Mouse (Mus musculus): ENCODE results near the gene Tbrg4.

The Tbrg4 gene

DNA sequence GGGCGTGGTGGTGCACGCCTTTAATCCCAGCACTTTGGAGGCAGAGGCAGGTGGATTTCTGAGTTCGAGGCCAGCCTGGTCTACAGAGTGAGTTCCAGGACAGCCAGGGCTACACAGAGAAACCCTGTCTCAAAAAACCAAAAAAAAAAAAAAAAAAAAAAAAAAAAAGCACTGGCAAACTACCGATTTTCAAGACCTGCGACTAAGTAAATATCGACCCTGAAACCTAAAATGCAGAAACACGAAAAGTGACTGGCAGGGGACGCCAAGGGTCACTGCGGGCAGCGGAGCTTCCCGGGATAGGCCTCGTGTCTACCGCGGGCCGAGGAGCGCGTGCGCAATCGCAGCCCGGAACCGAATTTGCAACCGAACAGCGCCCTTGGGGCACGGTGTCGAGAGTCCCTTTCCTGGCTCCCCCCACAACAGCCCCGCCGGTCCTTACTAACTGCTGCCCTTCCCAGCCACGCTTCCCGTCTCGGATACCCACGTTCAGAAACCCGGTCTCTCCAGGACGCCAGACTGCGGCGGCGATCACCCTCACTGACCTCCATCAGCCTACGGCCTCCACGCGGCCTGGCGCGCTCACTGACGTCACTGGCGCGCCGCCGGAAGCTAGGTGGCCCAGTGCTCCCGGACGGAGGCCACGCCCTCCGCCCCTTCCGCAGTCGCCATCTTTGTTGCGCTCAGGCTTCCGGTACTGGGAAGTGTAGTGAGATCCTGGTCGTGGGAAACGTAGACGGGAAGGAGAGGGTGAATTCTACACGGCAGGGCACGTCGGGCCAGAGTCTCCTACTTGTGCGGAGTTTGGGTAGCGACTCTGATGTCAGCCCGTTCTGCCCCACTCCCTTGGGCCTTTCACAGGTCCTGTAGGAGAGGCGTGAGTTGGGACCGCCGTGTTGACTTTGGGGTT, at the start of gene Tbrg4:
Gene Tbrg4 (minus strand): TSS at position 590 of the 910 bp plus-strand sequence.
- in situ Hi-C loops (cut with MboI; ENCODE audit: low pct_unique_long_range_greater_than_20kb in 1 of 2, low sequenced_read_pairs in 2 of 2, unreplicated experiment in 1 of 2), result no loop called here

DNA sequence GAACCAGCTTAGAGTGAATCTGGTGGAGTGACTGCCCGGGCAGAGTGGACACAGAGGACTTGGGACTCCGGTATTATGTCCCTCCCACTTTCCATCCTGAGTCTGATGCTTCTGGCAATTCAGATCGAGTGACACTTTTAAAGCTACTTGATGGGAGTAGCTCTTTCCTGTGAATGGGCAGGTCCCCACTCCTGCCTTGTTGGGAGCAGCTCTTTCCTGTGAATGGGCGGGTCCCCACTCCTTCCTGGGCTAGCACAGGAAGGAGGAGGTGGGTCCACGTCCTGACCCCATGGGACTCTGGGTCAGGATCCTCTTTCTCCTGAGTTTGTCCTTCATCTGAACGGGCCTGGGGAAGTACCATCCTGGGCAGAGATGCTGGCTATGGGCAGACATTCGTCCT, 49.5 kb upstream of the Tbrg4 start:
- in situ Hi-C loops (cut with MboI; ENCODE audit: low pct_unique_long_range_greater_than_20kb in 1 of 2, low sequenced_read_pairs in 2 of 2, unreplicated experiment in 1 of 2), result loop anchor here in 1 of 2 experiments (5.0 kb wide), 1 partner anchor 92 kb away; no protein-coding TSS in a partner anchor

DNA sequence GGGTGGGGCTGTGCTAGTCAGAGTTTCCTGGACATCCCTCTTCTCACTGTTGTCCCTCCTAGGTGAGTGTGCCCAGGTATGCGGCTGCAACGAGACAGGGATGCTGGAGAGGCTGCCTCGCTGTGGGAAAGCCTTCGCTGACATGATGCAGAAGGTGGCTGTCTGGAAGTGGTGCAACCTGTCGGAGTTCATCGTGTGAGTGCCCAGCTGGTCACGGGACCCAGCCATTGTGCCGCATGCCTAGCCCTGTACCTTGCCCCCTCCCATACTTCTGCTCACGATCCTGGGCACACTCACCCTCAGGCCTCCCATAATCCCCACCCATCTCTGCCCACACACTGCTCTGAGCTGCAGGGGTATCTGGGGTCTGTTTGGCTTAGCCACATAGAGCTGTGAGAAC, 48.8 kb upstream of the Tbrg4 start:
- in situ Hi-C loops (cut with MboI; ENCODE audit: low pct_unique_long_range_greater_than_20kb in 1 of 2, low sequenced_read_pairs in 2 of 2, unreplicated experiment in 1 of 2), result loop anchor here in 1 of 2 experiments (5.0 kb wide), 1 partner anchor 93 kb away; no protein-coding TSS in a partner anchor

DNA sequence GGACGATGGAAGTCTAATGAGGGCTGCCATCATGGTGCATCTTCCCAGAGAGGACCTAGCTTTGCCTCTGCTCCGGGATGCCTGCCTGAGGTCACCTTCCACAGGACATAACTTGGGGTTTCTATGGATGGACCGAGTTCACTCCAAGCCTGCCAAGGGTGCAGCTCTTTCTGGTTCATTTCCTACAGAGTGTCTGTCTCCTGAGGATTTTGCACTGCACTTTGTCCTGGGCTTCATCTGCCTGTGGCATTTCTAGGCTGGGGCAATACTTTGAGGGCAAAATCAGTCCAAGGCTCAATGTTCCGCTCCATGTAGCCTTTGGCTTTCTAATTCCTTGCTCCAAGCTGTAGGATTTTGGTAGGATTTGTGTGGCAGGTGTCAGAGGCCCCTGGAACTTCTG, 45.0 kb upstream of the Tbrg4 start:
- in situ Hi-C loops (cut with MboI; ENCODE audit: low pct_unique_long_range_greater_than_20kb in 1 of 2, low sequenced_read_pairs in 2 of 2, unreplicated experiment in 1 of 2), result no loop called here

DNA sequence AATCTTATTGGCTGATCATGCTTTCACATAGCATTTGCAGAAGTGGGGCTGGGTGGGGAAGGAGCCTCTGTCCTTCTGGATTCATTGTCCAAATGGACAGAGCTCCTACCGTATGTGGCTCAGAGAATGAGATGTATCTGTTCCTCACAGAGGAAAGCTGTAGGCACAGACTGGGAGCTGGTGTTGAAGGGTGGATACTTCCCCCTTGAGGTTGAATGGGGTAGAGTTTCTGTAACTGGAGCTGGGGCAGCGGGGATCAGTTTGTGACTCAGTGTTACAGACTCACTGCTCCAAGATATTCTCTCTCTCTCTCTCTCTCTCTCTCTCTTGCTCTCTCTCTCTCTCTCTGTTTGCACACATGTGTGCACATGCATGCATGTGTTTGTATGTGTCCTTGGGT, 44.2 kb upstream of the Tbrg4 start:
- in situ Hi-C loops (cut with MboI; ENCODE audit: low pct_unique_long_range_greater_than_20kb in 1 of 2, low sequenced_read_pairs in 2 of 2, unreplicated experiment in 1 of 2), result no loop called here

DNA sequence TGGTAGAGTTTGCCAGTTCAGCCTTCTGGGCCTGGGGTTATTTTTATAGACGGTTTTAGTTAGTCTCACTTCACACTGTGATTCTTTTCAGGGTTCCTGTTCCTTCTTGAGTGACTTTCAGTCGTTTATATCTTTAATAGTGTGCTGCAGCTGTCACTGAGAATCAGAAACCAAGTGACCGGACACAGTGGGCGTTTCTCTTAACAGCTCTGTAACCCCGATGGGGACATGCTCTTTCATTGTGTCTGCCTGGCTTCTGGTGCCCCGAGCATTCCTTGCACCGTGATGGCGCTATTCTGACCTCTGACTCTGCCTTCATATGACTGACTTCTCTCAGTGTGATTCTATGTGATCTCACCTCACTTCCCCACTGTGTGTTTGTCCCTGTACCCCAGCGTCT, 43.2 kb upstream of the Tbrg4 start:
- in situ Hi-C loops (cut with MboI; ENCODE audit: low pct_unique_long_range_greater_than_20kb in 1 of 2, low sequenced_read_pairs in 2 of 2, unreplicated experiment in 1 of 2), result loop anchor here in 1 of 2 experiments (10.0 kb wide), 1 partner anchor 486 kb away; no protein-coding TSS in a partner anchor

DNA sequence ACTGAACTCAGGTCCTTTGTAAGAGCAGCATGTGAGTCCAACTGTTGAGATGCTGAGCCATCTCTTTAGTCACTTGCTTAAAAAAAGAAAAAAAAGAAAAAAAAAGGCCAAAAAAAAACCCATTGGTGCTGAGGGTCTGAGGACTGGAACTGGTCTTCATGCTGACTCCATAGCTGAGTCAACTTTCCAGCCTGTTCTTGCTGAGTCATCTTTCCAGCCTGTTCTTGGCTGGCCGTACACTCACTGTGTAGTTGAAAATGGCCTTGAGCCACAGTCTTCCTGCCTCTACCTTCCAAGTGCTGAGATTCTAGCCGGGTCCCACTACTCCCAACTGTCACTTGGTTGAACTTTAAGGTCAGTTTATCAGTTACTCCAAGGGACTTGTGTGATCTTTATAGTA, 40.8 kb upstream of the Tbrg4 start:
- in situ Hi-C loops (cut with MboI; ENCODE audit: low pct_unique_long_range_greater_than_20kb in 1 of 2, low sequenced_read_pairs in 2 of 2, unreplicated experiment in 1 of 2), result loop anchor here in 1 of 2 experiments (10.0 kb wide), 1 partner anchor 488 kb away; no protein-coding TSS in a partner anchor

DNA sequence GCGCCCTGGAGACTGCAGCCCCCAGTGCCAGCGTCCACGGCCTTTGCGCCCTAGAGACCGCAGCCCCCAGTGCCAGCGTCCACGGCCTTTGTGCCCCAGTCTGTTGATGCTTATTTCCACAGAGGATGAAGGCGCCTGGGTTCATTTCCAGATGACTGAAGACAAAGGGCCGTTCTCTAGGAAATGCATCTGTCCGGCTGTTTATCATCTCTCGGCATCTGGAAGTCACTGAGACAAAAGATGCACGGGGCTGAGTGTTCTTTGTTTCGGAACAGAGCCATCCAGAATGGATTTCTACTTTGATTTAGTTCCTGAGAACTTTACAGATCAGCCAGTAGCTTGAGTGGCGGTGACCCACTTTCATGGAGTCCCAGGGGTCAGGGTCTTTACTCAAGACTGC, 35.3 kb upstream of the Tbrg4 start:
- in situ Hi-C loops (cut with MboI; ENCODE audit: low pct_unique_long_range_greater_than_20kb in 1 of 2, low sequenced_read_pairs in 2 of 2, unreplicated experiment in 1 of 2), result loop anchor here in 1 of 2 experiments (10.0 kb wide), 1 partner anchor 494 kb away; no protein-coding TSS in a partner anchor

DNA sequence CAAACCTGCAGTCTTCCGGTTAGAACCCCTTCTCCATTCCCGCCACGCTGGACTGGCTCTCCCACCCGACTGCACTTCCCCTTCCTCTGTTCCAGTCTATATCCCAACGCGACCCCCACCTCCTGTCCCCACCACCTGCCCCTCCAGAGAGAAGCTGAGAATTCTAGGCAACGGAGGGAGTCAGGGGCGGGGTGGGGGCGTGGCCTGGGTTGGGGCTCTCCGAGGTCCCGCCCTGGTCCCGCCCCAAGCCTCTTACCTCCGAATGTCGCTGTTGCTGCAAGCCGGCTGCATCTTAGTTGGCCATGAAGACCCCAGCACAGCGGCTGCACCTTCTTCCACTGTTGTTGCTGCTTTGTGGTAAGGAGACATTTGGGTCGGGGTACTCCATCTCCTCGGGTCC, 32.4 kb upstream of the Tbrg4 start, which contains the start of gene Ramp3:
Gene Ramp3 (plus strand): TSS at position 251 of the 400 bp plus-strand sequence.
- in situ Hi-C loops (cut with MboI; ENCODE audit: low pct_unique_long_range_greater_than_20kb in 1 of 2, low sequenced_read_pairs in 2 of 2, unreplicated experiment in 1 of 2), result loop anchor here in 1 of 2 experiments (10.0 kb wide), 2 partner anchors 107 to 497 kb away; no protein-coding TSS in a partner anchor

DNA sequence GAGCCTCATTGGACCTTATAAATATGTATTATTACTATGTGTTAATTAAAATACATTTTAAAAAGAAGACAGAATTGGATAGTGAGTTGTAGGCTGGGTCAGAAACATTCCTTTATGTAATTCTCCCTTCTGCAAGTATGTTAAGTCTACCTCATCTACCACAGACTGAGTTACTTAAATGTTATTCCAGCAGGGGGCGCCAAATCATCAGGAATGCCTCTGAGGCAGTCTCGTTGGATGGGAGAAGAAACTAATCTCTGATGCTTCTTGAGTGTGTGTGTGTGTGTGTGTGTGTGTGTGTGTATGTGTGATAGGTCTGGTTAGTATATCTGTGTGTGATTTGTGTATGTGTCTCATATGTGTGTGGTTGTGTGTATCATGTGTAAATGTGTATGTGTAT, 29.0 kb upstream of the Tbrg4 start:
- in situ Hi-C loops (cut with MboI; ENCODE audit: low pct_unique_long_range_greater_than_20kb in 1 of 2, low sequenced_read_pairs in 2 of 2, unreplicated experiment in 1 of 2), result loop anchor here in 1 of 2 experiments (10.0 kb wide), 2 partner anchors 110 to 500 kb away; no protein-coding TSS in a partner anchor

DNA sequence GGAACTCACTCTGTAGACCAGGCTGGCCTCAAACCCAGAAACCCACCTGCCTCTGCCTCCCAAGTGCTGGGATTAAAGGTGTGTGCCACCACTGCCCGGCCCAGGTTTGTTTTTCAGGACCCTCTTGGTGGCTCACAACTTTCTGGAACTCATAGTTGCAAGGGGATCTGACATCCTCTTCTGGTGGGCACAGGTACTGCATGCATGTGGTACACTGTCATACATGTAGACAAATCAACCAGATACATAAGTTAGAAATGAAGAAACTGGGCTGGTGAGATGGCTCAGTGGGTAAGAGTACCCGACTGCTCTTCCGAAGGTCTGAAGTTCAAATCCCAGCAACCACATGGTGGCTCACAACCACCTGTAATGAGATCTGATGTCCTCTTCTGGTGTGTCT, 27.1 kb upstream of the Tbrg4 start:
- in situ Hi-C loops (cut with MboI; ENCODE audit: low pct_unique_long_range_greater_than_20kb in 1 of 2, low sequenced_read_pairs in 2 of 2, unreplicated experiment in 1 of 2), result loop anchor here in 1 of 2 experiments (10.0 kb wide), 2 partner anchors 112 to 502 kb away; no protein-coding TSS in a partner anchor

DNA sequence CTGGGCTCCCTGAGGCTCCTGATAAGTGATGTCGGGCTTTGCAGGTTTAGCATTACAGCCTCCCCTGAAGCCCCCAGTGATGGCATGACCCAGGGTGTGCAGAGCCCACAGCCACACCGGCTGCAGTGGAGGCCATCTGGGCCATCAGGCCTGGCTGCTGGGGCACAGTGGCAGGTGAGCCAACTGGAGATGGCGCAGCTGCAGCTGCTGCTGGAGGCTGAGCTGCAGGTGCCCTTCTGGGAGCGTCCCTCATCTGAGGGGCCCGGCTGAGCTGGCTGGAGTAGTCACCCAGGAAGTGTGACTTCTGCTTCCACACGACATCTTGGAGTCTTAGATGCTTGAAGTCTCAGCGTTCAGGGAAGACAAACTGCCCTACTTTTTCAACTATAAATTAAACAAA, 24.7 kb upstream of the Tbrg4 start:
- in situ Hi-C loops (cut with MboI; ENCODE audit: low pct_unique_long_range_greater_than_20kb in 1 of 2, low sequenced_read_pairs in 2 of 2, unreplicated experiment in 1 of 2), result loop anchor here in 1 of 2 experiments (10.0 kb wide), 2 partner anchors 114 to 504 kb away; no protein-coding TSS in a partner anchor

DNA sequence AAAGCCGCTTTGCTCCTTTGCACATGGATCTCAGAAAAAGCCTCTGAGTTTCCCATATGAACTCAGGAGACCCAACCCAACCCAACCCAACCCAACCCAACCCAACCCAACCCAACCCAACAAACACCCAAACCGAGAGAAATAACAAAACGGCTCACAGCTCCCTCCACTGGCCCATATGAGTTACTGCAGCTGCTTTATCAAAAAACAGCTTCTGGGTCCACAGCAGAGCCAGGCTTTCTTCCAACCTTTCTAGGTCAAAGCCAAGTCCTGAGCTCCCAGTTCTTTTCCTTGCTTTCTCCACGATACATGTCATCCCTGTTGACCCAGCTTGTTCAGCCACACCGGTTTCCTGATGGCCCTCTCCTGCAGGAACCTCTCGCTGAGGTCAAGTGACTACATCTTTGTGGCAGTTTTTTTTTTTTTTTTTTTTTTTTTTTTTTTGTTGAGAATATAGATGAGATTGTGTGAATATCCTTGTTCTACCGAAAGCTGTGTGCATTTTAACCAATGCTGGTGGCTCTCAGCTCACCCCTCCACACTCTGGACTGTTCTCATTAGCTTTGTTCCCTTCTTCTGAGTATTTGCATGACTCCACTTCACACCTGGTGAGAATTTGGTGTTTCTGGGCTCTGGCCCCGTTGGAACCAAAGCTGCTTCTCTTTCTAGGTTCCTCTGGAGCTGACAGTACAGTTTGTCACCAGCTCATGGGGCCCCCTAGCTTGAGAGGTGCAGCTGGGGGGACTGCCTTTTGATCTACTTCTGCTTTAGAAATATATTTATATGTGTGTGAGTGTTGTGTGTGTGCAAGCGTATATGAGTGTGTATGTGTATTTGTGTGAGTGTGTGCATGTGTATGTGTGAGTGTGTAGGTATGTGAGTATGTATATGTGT, 22.2 kb upstream of the Tbrg4 start:
- in situ Hi-C loops (cut with MboI; ENCODE audit: low pct_unique_long_range_greater_than_20kb in 1 of 2, low sequenced_read_pairs in 2 of 2, unreplicated experiment in 1 of 2), result no loop called here

DNA sequence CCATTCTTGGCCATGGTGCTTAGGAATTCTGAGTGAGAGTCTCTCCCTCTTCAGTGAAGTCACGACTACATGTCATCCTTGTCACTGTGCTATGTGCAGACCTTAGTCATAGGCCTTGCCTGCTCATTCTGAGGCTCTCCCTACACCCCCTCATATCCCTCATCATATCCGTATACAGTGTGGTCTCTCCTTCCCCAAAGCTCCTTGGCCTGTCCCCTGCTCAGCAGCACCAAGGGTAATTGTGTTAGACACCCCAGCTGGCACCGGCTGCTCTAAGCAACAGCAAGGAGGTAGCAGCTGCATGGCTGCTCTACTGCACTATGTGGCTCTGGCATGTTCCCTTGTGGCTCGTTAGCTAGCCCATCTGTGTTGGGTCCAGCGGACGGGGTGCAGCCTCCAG, 18.7 kb upstream of the Tbrg4 start:
- in situ Hi-C loops (cut with MboI; ENCODE audit: low pct_unique_long_range_greater_than_20kb in 1 of 2, low sequenced_read_pairs in 2 of 2, unreplicated experiment in 1 of 2), result no loop called here

DNA sequence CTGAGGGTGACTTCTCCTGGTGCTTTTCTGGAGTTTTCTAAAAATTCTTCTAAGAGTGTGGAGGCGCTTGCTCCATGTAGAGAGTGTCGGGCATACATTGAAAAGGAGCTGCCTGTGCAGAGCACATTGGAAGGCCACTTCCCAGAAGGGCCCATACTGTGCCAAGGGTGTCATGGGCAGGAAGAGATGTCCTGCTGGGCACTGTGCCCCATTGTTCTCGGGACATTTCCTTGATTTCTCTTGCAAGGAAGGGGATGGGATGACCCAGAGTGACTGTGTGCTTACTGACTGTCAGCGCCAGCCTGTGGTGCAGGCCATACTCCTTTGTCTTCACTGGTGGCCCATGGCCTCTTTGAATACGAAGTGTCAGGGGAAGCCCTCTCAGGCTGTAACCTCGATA, 13.2 kb upstream of the Tbrg4 start:
- in situ Hi-C loops (cut with MboI; ENCODE audit: low pct_unique_long_range_greater_than_20kb in 1 of 2, low sequenced_read_pairs in 2 of 2, unreplicated experiment in 1 of 2), result loop anchor here in 1 of 2 experiments (10.0 kb wide), 1 partner anchor 174 kb away; no protein-coding TSS in a partner anchor

DNA sequence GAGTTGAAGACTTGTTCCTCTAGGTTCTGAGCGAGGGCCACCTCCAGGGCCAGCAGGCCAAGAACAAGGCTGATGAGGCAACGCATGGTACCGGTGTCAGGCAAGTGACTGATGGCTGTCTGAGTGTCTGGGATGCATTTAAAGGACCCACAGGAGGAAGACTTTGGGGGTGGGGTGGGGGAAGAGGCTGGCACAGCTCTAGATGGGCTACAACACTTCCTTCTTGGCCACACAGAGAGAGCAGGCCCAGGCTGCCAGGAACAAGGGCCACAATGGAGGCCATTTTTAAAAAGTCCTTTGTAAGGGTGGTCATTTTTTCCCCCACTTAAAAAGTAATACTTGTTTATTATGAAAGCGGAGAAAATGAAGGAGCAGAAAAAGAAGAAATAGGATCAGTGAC, 12.7 kb upstream of the Tbrg4 start, which contains the start of gene Wap:
Gene Wap (minus strand): TSS at position 101 of the 400 bp plus-strand sequence.
- in situ Hi-C loops (cut with MboI; ENCODE audit: low pct_unique_long_range_greater_than_20kb in 1 of 2, low sequenced_read_pairs in 2 of 2, unreplicated experiment in 1 of 2), result loop anchor here in 1 of 2 experiments (10.0 kb wide), 1 partner anchor 174 kb away; no protein-coding TSS in a partner anchor

DNA sequence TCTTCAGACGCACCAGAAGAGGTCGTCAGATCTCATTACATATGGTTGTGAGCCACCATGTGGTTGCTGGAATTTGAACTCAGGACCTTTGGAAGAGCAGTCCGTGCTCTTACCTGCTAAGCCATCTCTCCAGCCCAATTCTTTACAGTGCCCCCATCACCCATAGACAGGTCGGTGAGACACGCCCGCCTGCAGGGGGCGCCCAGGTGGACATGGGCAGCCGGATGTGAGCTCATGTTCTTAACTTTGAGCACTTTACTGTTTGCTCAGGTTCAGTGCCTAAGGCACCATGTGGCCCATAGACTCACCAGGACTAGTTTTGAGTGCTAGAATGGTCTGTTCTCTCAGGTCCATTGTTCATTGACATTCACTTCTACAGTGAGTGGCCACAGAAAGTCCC, 10.3 kb upstream of the Tbrg4 start:
- in situ Hi-C loops (cut with MboI; ENCODE audit: low pct_unique_long_range_greater_than_20kb in 1 of 2, low sequenced_read_pairs in 2 of 2, unreplicated experiment in 1 of 2), result loop anchor here in 1 of 2 experiments (10.0 kb wide), 1 partner anchor 171 kb away; no protein-coding TSS in a partner anchor

DNA sequence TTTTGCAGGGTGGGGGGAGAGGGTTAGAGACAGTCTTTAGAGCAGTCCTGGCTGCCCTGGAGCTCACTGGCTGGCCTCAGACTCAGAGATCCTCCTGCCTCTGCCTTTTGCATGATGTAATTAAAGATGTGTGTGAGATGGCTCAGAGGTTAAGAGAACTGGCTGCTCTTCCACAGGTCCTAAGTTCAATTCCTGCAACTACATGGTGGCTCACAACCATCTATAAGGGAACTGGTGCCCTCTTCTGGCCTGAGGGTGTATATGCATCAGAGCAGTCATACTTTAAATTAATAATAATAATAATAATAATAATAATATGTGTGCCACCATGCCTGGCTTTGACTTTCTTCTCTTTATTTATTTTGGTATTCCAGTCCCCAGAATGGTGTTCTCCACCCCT, 3.8 kb upstream of the Tbrg4 start:
- in situ Hi-C loops (cut with MboI; ENCODE audit: low pct_unique_long_range_greater_than_20kb in 1 of 2, low sequenced_read_pairs in 2 of 2, unreplicated experiment in 1 of 2), result loop anchor here in 1 of 2 experiments (10.0 kb wide), 1 partner anchor 165 kb away; no protein-coding TSS in a partner anchor
